Mouse (Mus musculus) lung, adult 18-20 months (tissue): Measurements from ENCODE around the gene Bloc1s3.
A peak's percentile ranks its signal among the peaks of the same experiment; 100 is the strongest.

Experiments
- DNase-seq, 2 experiments: peaks; one replicate each; pipeline ENCODE4 v3.0.0; 2022; ENCODE audit warnings: mixed read lengths in 2 of 2

Gene Bloc1s3

DNA sequence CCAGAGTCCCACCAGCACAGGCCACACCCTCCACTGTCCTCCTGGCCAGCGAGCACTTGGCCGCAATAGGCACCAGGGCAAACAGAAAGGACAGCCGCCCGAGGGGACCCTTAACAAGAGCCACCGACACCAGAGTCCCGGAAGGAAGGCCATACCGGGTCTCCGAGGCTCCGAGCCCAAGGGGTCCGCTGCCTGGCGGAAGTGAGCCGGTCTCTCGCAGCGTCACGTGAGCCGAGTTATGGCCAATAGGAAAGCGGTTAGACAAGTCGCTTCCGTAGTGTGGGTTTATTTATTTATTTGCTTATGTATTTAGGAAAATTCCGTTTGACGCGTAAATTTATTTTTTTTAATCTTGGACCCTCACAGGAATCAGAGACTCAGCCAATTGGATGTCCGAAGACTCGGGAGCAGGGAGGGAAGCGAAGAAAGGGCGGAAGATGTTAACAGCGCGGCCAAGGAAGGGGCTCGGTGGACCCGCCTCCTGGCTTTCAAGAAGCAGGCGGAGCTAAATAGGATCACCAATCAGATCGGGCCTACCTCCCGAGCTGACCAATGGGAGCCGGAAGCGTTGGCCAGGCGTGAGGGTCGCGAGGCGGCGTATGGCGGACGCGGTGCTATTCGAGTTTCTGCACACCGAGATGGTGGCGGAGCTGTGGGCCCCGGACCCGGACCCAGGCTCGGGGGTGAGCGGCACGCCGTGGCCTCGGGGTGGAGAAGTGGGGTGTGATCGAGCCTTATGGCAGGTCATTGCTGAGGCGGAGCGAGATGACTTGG, at the start of gene Bloc1s3, which contains the start of gene Trappc6a:
Bloc1s3 (minus strand) TSS at position 218 of the 774 bp plus-strand sequence.
Trappc6a (plus strand) TSS at position 246 of the 774 bp plus-strand sequence.
- peak; percentile 93 to 94 for DNase-seq

GRCm38 (mm10) chr7:19557086-19557485, 48.9 kb upstream of the Bloc1s3 start:
- peak in 1 of 2 experiments; percentile 46 for DNase-seq

- no peak for DNase-seq
These were observed 46.0 kb upstream of the Bloc1s3 start for GRCm38 (mm10) chr7:19554168-19554567.

DNA sequence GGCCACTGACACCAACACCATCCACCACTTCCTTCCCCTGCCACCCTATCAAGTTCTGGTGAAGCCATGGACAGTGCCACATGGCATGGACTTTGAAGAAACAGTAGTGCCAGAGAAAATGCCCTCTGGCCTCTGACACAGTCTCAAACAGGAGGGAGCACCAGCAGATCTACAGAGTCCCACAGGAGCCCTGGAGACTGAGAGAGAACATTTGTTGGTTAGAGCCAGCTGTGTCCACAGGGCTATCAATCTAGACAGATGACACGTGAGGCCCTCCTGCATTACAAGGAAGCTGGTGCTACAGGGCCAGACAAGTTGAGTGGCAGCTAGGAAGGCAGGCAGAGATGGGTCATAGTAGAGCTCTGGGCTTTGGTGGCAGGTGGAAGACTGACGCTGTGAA, 44.3 kb upstream of the Bloc1s3 start:
- no peak for DNase-seq

DNA sequence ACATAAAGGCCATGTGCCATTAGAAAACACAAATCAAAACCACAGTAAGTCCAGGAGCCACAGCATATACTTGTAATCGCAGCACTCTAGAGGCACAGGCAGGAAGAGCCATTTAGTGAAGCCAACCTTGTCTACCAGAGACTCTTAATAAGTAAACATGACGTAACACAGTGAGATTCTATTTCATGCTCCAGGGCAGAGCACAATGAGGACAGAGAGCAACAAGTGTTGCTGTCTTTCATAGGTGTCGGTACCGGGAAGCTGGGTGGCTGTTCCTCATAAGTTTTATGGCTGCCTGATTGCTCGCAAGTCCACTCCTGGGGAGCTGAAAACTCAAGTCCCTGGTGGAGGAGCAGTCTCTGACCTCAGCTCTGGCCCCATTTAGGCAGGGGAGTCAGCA, 43.5 kb upstream of the Bloc1s3 start:
- DNase-seq, result no peak

GRCm38 (mm10) chr7:19549394-19549793, 41.2 kb upstream of the Bloc1s3 start:
- DNase-seq, result peak; percentile 52 to 76

GRCm38 (mm10) chr7:19547344-19547969, 39.3 kb upstream of the Bloc1s3 start:
- DNase-seq, result peak in 1 of 2 experiments; percentile 59

DNA sequence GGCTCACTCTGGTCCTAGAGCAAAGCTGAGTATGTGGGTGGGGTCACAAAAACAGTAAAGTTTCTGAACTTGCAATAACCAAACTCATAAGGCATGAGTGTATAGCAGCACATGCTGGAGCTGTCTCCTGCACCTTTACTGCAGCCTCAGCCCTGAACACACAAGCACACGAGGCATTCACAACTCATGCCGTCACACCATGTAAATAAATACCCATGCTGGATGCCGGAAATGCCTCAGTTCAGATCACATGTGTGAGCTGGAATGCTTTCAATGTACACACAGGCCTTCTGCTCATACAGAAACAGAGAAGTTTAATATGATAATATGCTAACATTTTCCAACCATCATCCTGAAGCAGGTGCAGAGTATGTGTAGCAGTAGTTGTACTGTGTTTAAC, 37.8 kb upstream of the Bloc1s3 start:
- DNase-seq, result peak in 1 of 2 experiments; percentile 40

- no peak for DNase-seq
These were observed 35.4 kb upstream of the Bloc1s3 start for GRCm38 (mm10) chr7:19543584-19543983.

GRCm38 (mm10) chr7:19542155-19542691, 34.1 kb upstream of the Bloc1s3 start:
- DNase-seq, result peak in 1 of 2 experiments; percentile 43

- no peak for DNase-seq
These were observed 33.6 kb upstream of the Bloc1s3 start for GRCm38 (mm10) chr7:19541681-19542154.

- peak; percentile 73 to 81 for DNase-seq
These were observed 32.8 kb upstream of the Bloc1s3 start for GRCm38 (mm10) chr7:19540771-19541566.

DNA sequence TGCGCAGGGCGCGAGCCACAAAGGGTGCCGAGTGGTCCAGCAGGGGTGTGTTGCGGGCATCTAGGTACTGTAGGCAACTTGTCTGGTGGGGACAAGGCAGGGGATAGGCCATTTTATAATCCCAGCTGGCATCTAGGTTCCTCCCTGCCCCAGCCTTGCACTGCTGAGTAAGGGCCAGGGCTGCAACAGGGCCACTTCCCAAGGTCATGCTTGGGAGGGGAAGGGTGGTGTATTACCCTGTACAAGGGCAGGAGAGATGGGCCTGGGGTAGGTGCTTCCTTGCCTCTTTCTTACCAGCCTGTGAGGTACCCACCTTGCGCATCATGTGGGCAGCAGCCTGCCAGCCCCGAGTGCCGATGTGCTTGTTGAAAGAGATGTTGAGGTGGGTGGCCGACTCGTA, 26.5 kb upstream of the Bloc1s3 start:
- DNase-seq, result no peak

DNA sequence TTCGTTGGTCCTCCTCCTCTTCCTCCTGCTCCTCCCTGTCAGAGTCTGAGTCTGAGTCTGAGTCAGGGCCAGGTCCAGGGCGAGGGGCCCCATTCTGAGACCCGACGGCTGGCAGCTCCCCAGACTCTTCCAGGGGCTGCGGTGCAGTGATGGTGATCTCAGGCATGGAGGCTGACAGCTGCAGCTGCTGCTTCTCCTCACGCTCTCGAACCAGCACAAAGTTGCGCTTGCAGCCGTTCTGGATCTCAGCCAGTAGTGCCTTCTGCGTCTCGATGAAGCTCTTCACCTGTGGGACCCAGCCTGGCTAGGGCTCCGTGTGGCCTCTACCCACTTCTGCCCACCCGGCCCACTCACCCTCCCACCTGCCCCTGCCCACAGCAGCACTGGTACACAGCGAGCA, 24.1 kb upstream of the Bloc1s3 start:
- no peak for DNase-seq

- DNase-seq, result no peak
These were observed 22.9 kb upstream of the Bloc1s3 start for GRCm38 (mm10) chr7:19531077-19531476.

GRCm38 (mm10) chr7:19525105-19525481, 16.9 kb upstream of the Bloc1s3 start:
- DNase-seq, result no peak

- DNase-seq, result no peak
These were observed 16.4 kb upstream of the Bloc1s3 start for GRCm38 (mm10) chr7:19524420-19525104.

DNA sequence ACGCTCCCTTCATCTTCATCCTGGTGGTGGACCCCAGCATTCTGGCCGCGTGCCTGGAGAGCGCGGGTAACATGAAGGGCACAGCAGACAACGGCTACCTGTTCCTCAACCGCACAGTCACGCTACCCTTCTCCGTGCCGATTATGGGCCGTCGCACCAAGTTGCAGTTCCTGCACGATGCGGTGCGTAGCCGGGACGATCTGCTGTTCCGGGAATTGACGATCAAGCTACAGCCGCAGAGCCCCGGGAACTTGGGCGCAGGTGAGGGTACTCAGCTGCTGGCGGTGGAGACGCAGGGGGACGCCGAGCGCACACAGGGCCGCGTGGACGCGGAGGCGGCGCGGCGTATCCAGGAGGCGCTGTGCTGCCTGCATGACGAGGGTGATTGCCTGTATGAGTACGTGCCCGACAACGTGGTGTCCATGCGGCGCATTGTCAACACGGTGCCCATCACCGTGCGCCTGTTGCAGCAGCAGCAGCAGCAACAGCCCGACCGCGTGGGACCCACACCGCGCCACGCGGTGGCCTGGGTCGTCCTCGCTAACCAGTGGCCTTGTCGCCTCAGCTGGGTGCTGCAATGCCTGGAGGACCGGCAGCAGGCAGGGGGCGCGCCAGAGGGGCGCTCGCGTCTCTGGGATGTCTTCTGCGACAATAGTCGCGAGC, 15.7 kb upstream of the Bloc1s3 start:
- DNase-seq, result peak; percentile 44 to 49

DNA sequence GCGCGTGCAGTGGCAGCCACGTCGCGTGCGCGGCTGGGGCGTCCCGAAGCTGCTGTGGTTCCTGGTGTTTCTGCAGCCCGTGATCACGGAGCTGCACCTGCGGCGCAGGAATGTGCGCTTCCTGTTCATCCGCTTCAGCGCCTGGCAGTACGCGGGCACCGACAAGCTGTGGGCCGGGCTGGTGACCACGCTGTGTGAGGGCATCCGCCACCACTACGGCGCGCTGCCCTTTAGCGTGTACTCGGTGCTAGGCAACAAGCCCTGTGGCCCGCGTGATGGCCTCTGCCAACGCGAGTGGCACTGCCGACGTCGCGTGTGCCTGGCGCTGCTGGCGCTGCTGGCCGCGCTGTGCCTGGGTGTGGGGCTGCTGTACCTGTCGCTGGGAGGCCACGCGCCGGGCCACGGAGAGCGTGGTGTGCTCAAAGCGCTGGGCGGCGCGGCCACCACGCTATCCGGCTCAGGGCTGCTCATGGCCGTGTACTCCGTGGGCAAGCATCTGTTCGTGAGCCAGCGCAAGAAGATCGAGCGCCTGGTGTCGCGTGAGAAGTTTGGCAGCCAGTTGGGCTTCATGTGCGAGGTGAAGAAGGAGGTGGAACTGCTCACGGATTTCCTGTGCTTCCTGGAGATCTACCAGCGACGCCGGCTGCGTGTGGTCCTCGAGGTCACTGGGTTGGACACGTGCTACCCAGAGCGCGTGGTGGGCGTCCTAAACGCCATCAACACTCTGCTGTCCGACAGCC, 15.0 kb upstream of the Bloc1s3 start:
- DNase-seq, result peak in 1 of 2 experiments; percentile 29

DNA sequence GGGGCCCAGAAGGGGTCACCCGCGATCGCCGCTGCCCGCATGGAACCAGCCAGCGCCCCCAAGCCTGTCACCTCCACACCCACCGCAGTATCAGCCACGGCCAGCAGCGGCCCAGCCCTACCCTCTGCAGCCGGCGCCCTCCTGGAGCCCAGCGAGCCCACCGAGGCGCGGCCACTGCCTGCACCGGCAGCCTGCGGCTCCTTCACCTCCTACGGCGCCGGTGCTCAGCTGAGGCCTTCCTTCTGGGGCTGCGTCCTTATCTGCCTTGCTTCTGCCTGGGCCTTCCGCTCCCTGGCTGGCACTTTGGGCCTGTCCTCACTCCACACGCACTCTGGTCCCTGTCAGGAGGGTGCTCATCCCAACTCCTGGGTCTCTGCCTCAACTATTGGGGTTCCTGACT, 11.9 kb upstream of the Bloc1s3 start:
- no peak for DNase-seq
